Mouse (Mus musculus) ES-Bruce4 (cell line): ENCODE measurements at regions not wholly inside any gene's neighbourhood (a gene's known extent, or its start where the extent isn't known, plus 50 kb on each side); places are given as distances from the start of the nearest gene placed in this dataset.

ENCODE experiments used
- H3K27ac ChIP-seq: 2 replicates; pipeline ENCODE4 v1.5.1; 2012; ENCODE audit warnings: low read length, inconsistent platforms; ENCODE audit not compliant: insufficient read depth
- H3K27me3 ChIP-seq: 2 replicates; pipeline ENCODE4 v1.6.1; 2012; ENCODE audit warnings: mild to moderate bottlenecking, low read length, inconsistent platforms; ENCODE audit not compliant: control insufficient read depth, poor library complexity, insufficient read depth, severe bottlenecking
- H3K36me3 ChIP-seq: 2 replicates; pipeline ENCODE4 v1.6.1; 2012; ENCODE audit warnings: inconsistent platforms, mild to moderate bottlenecking, low read length, moderate library complexity; ENCODE audit not compliant: control insufficient read depth, poor library complexity, insufficient read depth, severe bottlenecking
- H3K4me1 ChIP-seq: one replicate; pipeline ENCODE4 v1.8.1; 2011; ENCODE audit warnings: low read length; ENCODE audit not compliant: control insufficient read depth, insufficient read depth
- H3K4me3 ChIP-seq: 2 replicates; pipeline ENCODE4 v1.5.1; 2011; ENCODE audit warnings: low read depth, mild to moderate bottlenecking, low read length
- H3K9ac ChIP-seq: 2 replicates; pipeline ENCODE4 v1.6.1; 2012; ENCODE audit warnings: low read depth, mild to moderate bottlenecking, inconsistent platforms; ENCODE audit not compliant: poor library complexity, severe bottlenecking
- H3K9me3 ChIP-seq: replicated peaks from 2 replicates; pipeline ENCODE4 v1.6.1; 2012; ENCODE audit warnings: mild to moderate bottlenecking, low read length, inconsistent platforms; ENCODE audit not compliant: control insufficient read depth, poor library complexity, insufficient read depth, severe bottlenecking
- CTCF ChIP-seq: IDR thresholded peaks from one replicate; pipeline ENCODE4 v1.8.1; 2011; ENCODE audit warnings: low read depth, low read length
- EP300 ChIP-seq: IDR thresholded peaks from 2 replicates; pipeline ENCODE4 v1.6.1; 2011; ENCODE audit warnings: low read depth, low read length; ENCODE audit not compliant: insufficient read depth
- POLR2A ChIP-seq: IDR thresholded peaks from one replicate; pipeline ENCODE4 v1.8.1; 2011; ENCODE audit warnings: low read length; ENCODE audit not compliant: insufficient read depth

DNA sequence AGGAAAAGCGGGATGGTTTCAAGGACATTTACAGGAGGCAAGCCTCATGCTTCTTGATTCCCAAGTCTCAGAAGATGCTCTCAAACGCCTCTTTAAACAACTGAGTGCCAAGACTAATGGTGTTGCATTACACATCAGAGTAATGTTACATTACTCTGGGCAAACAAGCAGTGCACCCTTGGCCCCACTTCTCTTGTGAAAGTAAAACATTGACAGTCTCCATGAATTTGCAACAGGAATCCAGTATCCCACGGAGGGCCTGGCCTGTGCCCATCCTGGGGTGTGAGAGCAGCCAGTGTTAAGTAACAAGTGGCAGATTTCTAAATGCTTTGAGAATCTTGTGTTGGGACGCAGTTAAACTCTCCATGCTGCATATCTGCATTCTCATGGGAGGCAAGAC lies 194.3 kb upstream of the Adra1b start:
- no peak for TF ChIP-seq EP300
- H3K4me1 ChIP-seq: no peaks in the 10 kb centered on the region
- H3K4me3 ChIP-seq: no peak overlapping the region
- H3K9me3 ChIP-seq: no peaks in the 10 kb centered on the region
- H3K27ac ChIP-seq: no peak overlapping the region
- no peak overlapping the region for H3K9ac ChIP-seq
- H3K27me3 ChIP-seq: no peaks in the 10 kb centered on the region
- no peaks in the 10 kb centered on the region for H3K36me3 ChIP-seq

DNA sequence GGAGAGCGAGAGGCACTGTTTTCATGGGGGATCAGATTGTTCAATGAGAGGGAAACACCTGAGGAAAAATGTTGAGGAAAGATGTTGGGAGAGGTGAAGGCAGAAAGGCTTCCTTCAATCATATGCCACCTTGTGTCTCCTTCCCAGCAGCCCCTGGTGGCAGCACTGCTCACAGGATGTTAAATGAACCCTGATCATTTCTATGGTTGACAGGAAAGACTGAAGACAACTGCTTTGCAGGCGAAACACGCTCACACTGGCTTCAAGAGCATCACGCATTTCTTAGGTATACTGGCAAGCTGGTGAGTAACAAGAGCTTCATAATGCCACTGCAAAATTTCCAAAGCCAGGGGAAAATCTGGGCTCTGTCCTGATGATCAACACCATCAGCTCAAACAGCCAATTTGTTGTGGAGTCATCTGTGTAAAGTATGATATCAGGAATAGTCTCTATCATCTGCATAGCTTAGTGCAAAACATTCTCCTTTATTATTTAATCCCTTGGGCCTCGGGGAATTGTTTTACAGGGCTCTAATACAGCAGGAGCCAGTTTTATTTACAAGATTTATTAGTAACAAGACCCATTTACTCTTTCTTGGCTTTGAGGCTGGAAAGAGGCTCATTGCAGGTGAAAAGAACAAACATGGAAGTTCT lies 202.3 kb upstream of the Adra1b start:
- Histone ChIP-seq H3K4me3 (no peak overlapping the region), H3K27me3 (no peaks in the 10 kb centered on the region; the same call in 1 of the 2 replicates), H3K9me3 (no peaks in the 10 kb centered on the region), H3K36me3 (no peaks in the 10 kb centered on the region), H3K9ac (no peak overlapping the region), H3K27ac (no peak overlapping the region), H3K4me1 (no peaks in the 10 kb centered on the region)
- TF ChIP-seq CTCF (no peak), POLR2A (no peak), EP300 (no peak)

DNA sequence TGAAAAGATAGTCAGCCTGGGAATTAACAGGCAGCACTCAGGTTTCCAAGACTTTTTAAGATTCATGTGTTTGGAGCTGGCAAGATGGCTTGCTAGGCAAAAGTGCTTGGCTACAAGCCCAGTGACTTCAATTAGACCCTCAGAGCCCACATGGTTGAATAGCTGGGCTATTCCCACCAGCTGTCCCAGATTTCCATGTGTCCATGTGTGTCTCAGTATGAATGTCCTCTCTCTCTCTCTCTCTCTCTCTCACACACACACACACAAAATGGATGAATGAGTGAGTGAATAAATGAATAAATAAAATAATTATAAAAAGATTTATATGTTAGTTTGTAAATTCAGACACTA lies 202.8 kb upstream of the Adra1b start:
- Histone ChIP-seq H3K4me1 (no peaks in the 10 kb centered on the region), H3K27me3 (no peaks in the 10 kb centered on the region; the same call in 1 of the 2 replicates), H3K9me3 (no peaks in the 10 kb centered on the region), H3K27ac (no peak overlapping the region), H3K36me3 (no peaks in the 10 kb centered on the region), H3K9ac (no peak overlapping the region), H3K4me3 (no peak overlapping the region)
- TF ChIP-seq EP300 (no peak), POLR2A (no peak), CTCF (no peak)

DNA sequence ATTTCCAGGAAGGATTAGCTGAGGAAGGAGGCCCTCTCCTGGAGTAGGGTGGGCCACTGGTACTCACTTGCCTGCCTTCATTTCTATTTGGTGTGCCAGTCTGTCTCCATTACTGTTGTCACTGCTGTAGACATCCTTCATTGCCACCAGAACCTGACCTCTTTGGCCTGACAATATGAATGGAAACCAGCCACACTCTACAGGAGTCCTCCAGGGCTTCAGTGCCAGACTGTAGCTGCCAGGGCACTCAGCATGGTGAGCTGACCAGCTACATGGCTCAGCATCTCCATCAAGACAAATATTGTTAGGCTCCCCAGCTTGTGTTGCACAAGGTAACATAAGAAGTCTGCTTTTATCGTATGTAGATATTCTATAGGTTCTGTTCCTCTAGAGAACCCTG lies 205.2 kb upstream of the Adra1b start:
- Histone ChIP-seq H3K9me3 (no peaks in the 10 kb centered on the region), H3K4me3 (no peak overlapping the region), H3K36me3 (no peaks in the 10 kb centered on the region), H3K27me3 (no peaks in the 10 kb centered on the region), H3K9ac (no peak overlapping the region), H3K4me1 (no peaks in the 10 kb centered on the region), H3K27ac (no peak overlapping the region)
- TF ChIP-seq EP300 (no peak), POLR2A (no peak), CTCF (no peak)

DNA sequence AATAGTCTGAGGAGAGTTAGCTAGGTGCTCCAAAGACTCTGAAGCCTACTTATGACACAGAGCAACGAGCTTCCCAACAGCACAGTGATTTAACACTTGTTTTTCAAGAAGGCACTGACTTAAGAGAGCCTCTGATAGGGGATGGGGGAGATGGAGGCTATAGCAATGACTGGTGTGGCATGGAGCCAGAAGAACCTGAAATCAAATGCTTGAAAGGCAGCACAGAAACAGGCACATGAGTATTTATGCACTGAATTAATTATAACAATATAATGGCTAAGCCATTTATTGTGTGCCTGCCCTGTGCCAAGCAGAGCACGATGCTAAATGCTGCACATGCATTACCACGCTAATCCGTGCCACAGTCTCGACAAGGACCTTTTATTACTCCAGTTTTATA lies 210.5 kb upstream of the Adra1b start:
- no peak for TF ChIP-seq CTCF
- Histone ChIP-seq H3K36me3 (no peaks in the 10 kb centered on the region), H3K27ac (no peak overlapping the region), H3K27me3 (no peaks in the 10 kb centered on the region; the same call in 1 of the 2 replicates), H3K4me3 (no peak overlapping the region), H3K9ac (no peak overlapping the region), H3K4me1 (no peaks in the 10 kb centered on the region), H3K9me3 (no peaks in the 10 kb centered on the region)

DNA sequence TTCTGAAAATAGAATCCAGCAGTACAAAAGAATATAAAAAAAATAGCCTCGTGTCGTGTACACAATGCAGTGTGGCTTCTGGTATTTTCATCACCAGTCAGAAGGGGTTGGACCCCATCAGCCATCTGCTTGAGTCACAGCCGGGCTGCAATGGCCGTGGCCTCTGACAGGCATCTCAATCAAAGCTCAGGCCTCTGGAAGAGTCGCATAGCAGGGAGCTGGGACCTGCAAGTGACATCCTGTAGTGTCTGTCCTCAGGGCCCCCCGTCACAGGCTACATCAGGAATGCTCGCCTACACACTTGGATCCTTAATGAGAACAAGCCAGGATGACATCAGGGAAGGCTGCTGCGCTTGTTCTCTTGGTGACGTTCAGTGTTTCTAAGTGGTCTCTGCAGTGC lies 226.1 kb upstream of the Adra1b start:
- Histone ChIP-seq H3K9ac (no peak overlapping the region), H3K36me3 (no peaks in the 10 kb centered on the region), H3K9me3 (no peaks in the 10 kb centered on the region), H3K4me3 (no peak overlapping the region), H3K27me3 (no peaks in the 10 kb centered on the region), H3K27ac (no peak overlapping the region), H3K4me1 (no peaks in the 10 kb centered on the region)
- TF ChIP-seq POLR2A (no peak), CTCF (no peak), EP300 (no peak)

DNA sequence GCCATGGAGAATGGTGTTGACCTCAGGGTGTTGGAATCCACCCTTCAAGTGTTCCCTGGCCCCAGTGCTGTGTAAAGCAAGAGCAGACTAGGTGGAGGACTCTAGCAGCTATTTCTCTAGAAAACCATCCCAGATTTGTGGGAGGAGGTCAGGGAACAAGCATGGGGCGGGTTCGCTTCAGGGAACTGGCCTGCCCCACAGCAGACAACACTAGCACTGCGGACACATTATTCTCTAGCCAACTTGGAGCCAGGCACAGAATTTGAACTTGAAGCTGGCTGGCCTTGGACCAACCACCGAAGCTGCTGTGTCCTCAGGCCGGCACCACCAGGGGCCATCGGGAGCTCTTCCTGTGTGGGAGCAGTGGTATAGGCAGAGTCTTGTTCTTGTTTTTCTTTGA lies 227.5 kb upstream of the Adra1b start:
- H3K27me3 ChIP-seq: no peaks in the 10 kb centered on the region
- H3K9ac ChIP-seq: no peak overlapping the region
- TF ChIP-seq POLR2A (no peak), EP300 (no peak), CTCF (no peak)
- no peak overlapping the region for H3K4me3 ChIP-seq
- no peaks in the 10 kb centered on the region for H3K4me1 ChIP-seq
- H3K36me3 ChIP-seq: no peaks in the 10 kb centered on the region
- H3K9me3 ChIP-seq: no peaks in the 10 kb centered on the region
- H3K27ac ChIP-seq: no peak overlapping the region
